Mouse (Mus musculus) urinary bladder, postnatal 4 days (tissue): ENCODE results near the gene Eva1b.

Experiments
- DNase-seq, 2 experiments: peaks; one replicate each; pipeline ENCODE4 v3.0.0; 2021 to 2022; ENCODE audit warnings: low spot score in 2 of 2

The Eva1b gene

DNA sequence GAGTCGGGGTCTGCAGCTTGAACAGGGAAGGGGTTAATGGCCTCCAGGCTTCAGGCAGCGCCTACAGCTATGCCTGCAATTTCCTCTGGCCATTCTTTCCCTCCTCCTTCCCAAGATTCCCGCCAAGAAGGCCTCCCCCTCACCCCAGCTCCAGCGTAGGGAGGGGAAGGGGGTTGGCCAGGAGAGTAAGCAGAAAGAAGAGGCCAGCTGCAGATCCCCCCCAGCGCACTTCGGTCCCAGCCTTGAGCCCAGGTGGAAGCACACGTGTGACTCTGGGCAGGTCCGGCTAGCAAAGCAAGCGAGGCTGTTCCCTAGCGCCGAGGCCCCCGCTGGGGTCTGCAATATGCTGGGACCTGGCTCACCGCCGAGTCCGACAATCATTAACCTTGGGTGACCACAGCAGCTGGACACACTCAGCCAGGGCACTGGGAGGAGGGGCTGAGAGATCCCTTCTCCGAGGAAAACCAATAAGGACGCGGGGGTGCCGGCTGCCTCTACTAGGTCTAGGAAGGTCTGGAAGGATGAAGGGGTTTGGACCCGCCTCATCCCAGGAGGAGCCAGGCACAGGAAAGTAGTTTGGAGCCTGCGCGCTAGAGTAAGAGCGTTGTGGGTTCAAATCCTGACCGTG is at the start of gene Eva1b:
Eva1b (plus strand) TSS at position 212 of the 628 bp plus-strand sequence.
- peak; percentile 87 to 89 for DNase-seq

DNA sequence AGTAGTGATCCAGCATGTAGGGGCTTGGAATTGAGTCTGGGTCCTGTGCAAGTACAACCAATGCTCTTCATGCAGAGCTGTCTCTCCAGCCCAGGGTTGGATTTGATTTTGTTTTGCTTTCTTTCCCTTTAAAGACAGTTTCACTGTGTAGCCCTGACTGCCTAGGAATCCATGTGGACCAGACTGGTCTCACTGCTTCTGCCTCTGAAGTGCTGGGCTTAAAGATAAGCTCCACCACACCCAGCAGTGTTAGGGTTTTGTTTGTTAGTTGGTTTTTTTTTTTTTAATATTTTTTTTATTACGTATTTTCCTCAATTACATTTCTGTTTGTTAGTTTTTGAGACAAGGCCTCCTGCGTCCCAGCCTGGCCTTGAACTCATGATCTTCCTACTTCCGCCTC is 48.2 kb upstream of the Eva1b start:
- no peak for DNase-seq

GRCm38 (mm10) chr4:126100764-126101163 is 46.8 kb upstream of the Eva1b start:
- no peak for DNase-seq

DNA sequence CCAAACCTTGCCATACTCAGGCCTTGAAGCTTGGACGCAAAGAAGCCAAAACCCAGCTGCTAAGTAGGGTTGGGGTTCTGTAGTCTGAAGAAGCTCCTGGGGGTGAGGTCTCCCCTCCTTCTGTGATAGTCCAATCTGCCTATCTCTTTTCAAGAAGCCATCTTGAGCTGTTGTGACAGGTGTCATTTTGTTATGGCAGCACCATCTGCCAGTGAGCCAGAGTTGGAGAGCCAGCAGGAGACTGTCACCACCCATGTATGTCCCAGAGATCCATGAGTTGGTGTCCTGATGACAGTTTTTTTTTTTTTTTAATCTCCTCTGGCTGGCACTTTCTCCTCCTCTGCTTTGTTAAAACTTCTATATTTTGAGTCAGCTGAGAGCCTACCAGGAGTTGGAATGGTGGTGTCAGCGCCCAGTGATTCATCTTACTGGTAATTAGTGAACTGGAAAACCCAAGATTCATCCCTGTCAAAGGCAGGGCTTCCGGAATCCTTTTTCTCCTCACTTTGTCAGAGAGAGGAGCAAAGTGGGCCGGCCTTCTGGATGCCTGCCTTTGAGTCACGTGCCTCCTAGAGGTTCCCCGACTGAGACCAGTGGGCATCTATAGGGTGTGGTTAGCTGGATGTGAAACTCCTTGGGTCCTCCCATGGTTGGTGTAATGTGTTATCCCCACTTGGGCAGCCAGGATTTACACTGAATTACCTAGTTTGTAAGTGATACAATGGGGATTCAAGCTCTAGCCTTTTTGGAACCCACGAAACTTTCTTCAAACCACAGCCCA is 45.3 kb upstream of the Eva1b start:
- no peak for DNase-seq

DNA sequence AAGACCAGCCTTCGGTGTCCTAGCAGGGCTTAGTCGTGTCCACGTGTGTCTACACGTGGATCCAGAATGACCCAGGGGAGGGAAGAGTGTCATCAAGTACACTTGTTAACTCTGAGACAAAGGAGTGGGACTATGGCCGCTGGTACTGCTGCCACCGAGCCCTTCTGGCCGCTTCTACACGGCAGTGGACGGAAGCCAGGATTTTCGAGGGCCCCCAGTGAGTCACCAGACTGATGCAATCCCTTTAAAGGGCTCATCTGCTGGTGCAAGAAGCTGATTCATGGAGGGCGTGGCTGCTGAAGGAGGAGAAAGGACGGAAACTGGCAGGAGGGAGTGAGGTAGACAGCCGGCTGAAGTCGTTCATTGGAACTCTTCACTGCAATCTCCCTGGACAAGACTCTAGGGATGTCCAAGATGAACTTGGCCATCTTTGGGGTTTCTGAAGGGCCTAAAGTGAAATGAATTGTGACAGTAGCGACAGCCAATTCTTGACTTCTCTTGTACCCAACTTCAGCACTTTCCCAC is 44.4 kb upstream of the Eva1b start:
- peak; percentile 83 to 90 for DNase-seq

DNA sequence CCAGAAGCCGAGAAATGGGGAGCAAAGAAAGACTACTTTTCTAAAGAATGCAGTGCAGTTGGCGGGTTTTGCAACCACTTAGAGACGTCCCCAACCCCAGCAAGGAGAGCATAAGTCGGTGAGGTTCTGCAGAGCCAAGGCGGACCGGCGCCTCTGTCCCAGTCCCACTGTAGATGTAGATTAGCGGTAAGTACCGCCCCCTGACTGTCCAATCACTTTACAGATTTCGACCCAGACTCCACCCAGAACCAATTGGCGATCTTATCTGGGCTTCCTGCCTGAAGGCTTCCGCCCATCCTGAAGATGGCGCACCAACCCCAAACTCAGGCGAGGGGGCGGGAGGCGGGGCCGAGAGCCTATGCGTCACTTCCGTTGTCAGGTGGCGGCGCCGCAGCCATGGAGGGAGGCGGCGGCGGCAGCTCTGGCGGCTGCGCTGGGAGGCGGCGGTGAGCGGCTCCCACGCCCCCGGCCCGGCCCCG is 43.9 kb upstream of the Eva1b start, which contains the start of gene Stk40:
Stk40 (plus strand) TSS at position 368 of the 479 bp plus-strand sequence.
- peak; percentile 95 to 96 for DNase-seq

- no peak for DNase-seq
These were observed 43.1 kb upstream of the Eva1b start for GRCm38 (mm10) chr4:126104261-126105075.

DNA sequence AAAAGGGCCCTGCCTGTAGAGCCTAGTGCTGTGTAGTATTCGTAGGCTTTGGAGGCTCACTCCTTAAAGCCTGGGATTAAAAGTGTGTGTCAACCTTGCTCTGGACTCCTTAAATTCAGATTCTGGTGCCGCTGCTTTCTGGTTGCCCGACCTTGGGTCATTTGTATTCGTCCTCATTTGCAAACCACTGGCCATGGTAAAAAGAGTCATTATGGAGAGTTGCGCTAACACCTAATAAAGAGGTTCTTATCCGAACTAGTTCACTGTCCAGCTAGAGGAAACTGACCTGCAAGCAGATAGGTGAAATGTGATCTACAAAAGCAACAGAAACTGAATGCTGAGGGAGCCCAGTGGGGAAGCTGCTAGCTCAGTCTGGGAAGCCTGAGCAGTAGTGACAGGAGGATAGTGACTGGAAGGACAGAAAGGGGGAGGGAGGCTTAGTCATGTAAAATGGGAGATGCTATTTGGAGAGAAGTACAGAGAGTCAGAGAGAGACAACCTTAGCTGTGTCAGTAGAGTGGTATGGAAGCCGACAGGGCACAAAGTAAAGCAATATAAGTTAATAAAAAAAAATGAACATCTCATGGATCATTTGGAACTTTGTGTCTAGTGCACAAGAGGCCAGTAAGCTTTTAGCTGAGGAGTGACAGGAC is 42.3 kb upstream of the Eva1b start:
- DNase-seq = no peak

DNA sequence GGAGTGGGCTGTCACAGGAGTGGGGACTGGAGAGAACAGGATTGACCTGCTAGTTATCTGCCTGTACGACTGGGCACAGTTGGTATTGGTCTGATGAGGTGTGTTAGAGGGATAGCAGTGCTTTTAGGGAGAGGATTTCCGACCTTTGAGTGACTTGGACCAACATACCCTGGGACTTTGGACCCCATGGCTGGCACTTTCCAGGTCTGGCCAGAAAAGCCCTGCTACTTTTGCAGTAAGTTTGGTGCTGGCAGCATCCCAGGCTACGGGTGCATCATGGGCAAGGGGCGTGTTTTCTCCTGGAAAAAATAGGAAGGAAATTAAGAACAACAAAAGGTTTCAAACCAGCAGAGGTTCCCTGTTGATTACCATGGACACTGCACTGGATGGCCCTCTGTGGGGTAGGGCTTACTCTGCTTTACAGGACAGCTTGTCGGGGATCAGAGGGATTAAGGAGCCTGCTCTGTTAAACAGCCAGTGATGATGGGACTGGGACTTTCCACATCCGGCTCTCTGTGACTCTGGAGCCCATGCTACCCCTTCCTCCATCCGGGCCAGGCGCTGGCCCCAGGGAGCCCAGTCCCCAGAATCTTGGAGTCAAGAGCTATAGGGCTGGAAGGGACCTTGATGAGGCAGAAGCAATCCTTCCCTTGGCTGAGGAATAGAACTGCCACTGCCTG is 39.3 kb upstream of the Eva1b start:
- DNase-seq = no peak

- DNase-seq = no peak
These were observed 37.8 kb upstream of the Eva1b start for GRCm38 (mm10) chr4:126109613-126110373.

DNA sequence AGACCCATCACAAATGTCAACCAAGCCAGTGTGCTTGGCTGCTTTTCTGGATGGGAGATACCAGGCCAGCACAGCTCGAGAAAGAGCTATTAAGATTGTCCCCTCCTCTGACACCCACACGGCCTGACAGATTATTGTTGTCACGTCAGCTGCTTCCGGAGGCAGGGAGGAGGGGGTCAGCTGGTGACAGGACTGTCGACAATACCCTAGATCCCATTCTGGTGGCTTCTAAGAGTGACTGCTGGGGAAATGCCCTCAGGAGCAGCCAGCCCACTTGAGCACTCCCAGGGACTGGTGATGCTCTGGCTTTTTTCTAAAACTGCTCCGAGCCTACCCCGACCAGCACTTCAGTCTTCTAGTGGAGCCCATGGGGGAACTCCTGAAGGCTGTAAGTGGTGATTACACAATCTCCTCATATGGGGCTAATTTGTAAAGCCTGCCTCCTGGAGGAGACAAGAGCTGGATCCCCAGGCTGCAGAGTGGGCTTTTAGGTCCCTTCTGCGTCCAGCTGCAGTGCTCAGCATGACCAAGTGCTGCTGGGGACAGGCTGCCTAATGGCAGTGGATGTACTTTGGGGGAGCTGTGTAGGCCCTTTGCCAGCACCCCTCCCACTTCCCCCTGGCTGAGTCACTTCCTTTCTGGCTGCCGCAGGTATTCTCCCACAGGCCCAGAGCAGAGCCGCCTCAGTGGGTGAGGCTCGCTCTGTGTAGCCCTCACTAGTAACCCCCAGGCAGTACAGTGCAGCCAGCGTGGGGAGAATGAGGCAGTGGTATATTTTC is 37.0 kb upstream of the Eva1b start:
- DNase-seq = peak; percentile 74

GRCm38 (mm10) chr4:126111153-126111549 is 36.4 kb upstream of the Eva1b start:
- DNase-seq = no peak

- DNase-seq = no peak
These were observed 34.3 kb upstream of the Eva1b start for GRCm38 (mm10) chr4:126113243-126113642.

GRCm38 (mm10) chr4:126113943-126114342 is 33.6 kb upstream of the Eva1b start:
- peak; percentile 47 to 74 for DNase-seq

GRCm38 (mm10) chr4:126115411-126115810 is 32.1 kb upstream of the Eva1b start:
- no peak for DNase-seq

DNA sequence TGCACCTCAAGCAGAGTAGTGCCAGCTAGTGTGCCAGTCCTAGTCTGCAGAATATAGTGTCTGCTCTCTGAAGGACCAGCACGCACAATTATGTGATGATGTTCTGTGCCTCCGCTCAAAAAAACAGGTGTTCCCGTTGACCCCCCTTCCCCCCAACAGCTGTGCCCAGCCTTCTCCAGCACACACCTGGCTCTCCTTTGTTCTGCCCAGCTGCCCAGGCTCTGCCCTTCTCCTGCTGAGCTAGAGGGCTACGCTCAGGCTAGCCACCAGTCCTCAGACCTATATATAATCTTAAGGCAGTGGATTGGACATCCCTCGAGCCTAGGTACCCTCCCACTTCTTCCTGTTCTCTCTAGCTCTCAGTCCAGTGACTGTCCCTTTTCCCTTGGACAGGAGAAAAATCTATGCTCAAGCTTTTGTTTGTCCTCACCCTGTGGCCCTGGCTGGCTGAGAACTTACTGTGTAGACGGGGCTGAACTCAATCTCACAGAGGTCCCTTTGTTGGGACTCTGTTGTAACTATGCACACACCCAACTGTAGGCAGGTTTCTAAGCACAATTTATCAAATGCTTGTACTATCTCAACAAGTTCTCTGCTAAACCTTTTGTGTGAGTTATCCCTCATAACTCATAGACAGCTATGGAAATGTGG is 31.5 kb upstream of the Eva1b start:
- DNase-seq = no peak

GRCm38 (mm10) chr4:126117116-126117515 is 30.4 kb upstream of the Eva1b start:
- no peak for DNase-seq

DNA sequence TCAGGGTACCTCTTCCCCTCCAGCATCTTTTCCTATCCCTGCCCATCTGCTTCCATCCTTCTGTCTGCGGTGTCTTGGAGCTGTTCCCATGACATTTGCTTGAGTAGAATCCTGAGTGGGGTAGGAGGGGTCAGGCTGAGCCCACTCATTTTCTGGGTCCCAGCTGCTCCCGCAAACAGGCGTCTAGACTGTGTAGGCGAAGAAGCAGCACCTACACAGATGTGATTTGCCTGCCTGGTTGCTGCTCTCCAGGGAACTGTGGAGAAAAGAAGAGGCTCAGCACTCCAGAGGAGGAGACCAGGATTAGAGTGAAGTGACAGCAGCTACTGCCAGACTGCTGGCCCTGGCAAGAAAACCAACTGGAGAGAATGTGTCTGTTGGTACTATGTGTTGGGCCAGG is 28.9 kb upstream of the Eva1b start:
- no peak for DNase-seq

DNA sequence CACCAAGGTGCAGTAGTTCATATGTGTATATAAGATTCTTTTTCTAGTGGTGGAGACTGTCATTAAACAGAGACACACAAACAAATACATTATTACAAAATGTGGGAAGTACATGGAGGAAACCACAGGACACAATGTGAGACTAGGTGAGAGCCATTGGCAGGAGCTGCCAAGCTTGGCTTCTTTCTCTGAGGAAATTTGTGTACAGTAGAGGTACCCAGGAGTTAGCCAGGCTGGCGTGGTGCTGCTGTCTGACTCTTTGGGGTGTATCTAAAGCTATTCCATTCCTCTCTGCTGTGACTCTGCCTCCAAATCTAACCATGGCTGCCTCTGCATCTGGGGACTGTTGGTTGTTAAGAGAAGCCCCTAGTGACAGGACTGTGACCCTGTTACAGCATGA is 28.5 kb upstream of the Eva1b start:
- DNase-seq = no peak
